Mouse (Mus musculus) telencephalon, adult 2 months (tissue): ENCODE measurements around the gene Arhgef3.

Source experiments
- DNase-seq: peaks from one replicate; pipeline ENCODE4 v3.0.0-alpha.2; 2011; ENCODE audit warnings: low read depth, low spot score

The Arhgef3 gene

GRCm38 (mm10) chr14:27310559-27311242 lies 196.0 kb downstream of the Arhgef3 start:
- no peak for DNase-seq

GRCm38 (mm10) chr14:27312380-27312779 lies 197.7 kb downstream of the Arhgef3 start:
- DNase-seq = no peak

GRCm38 (mm10) chr14:27315737-27316136 lies 201.0 kb downstream of the Arhgef3 start:
- no peak for DNase-seq

- no peak for DNase-seq
These were observed 202.4 kb downstream of the Arhgef3 start for GRCm38 (mm10) chr14:27317146-27317545.

GRCm38 (mm10) chr14:27319386-27319785 lies 204.7 kb downstream of the Arhgef3 start:
- no peak for DNase-seq

- no peak for DNase-seq
These were observed 207.3 kb downstream of the Arhgef3 start for GRCm38 (mm10) chr14:27322041-27322440.

- no peak for DNase-seq
These were observed 210.0 kb downstream of the Arhgef3 start for GRCm38 (mm10) chr14:27324689-27325088.

GRCm38 (mm10) chr14:27325537-27325936 lies 210.8 kb downstream of the Arhgef3 start:
- DNase-seq = no peak

- no peak for DNase-seq
These were observed 213.2 kb downstream of the Arhgef3 start for GRCm38 (mm10) chr14:27327862-27328261.

GRCm38 (mm10) chr14:27328952-27329351 lies 214.3 kb downstream of the Arhgef3 start:
- DNase-seq = no peak

GRCm38 (mm10) chr14:27331490-27332035 lies 216.9 kb downstream of the Arhgef3 start:
- DNase-seq = no peak

- DNase-seq = no peak
These were observed 217.8 kb downstream of the Arhgef3 start for GRCm38 (mm10) chr14:27332359-27332987.

GRCm38 (mm10) chr14:27335331-27336207 lies 220.9 kb downstream of the Arhgef3 start:
- peak; percentile 79 for DNase-seq

- DNase-seq = no peak
These were observed 221.8 kb downstream of the Arhgef3 start for GRCm38 (mm10) chr14:27336208-27337114.

GRCm38 (mm10) chr14:27337156-27337555 lies 222.5 kb downstream of the Arhgef3 start:
- no peak for DNase-seq

- DNase-seq = no peak
These were observed 223.5 kb downstream of the Arhgef3 start for GRCm38 (mm10) chr14:27338034-27338708.

GRCm38 (mm10) chr14:27340682-27341415 lies 226.2 kb downstream of the Arhgef3 start:
- no peak for DNase-seq

GRCm38 (mm10) chr14:27341486-27341885 lies 226.8 kb downstream of the Arhgef3 start:
- DNase-seq = no peak

- no peak for DNase-seq
These were observed 227.8 kb downstream of the Arhgef3 start for GRCm38 (mm10) chr14:27342451-27342850.
